Mouse (Mus musculus) thymus, postnatal 4 days (tissue): ENCODE data around the gene Maml1.
A peak's percentile ranks its signal among the peaks of the same experiment; 100 is the strongest.

Experiments used
- DNase-seq: peaks from one replicate; pipeline ENCODE4 v3.0.0; 2021

Maml1 gene

GRCm38 (mm10) chr11:50279005-50279404 is 13.1 kb downstream of the Maml1 start:
- DNase-seq: no peak

- no peak for DNase-seq
Measured at GRCm38 (mm10) chr11:50277706-50278105, 14.4 kb downstream of the Maml1 start.

- DNase-seq: no peak
Measured at GRCm38 (mm10) chr11:50277025-50277424, 15.1 kb downstream of the Maml1 start.

GRCm38 (mm10) chr11:50275568-50276151 is 16.5 kb downstream of the Maml1 start:
- no peak for DNase-seq

- DNase-seq: no peak
Measured at GRCm38 (mm10) chr11:50275077-50275476, 17.0 kb downstream of the Maml1 start.

- no peak for DNase-seq
Measured at GRCm38 (mm10) chr11:50272819-50273218, 19.3 kb downstream of the Maml1 start.

GRCm38 (mm10) chr11:50269885-50270284 is 22.2 kb downstream of the Maml1 start:
- no peak for DNase-seq

- peak; percentile 66 for DNase-seq
Measured at GRCm38 (mm10) chr11:50269163-50269562, 22.9 kb downstream of the Maml1 start.

GRCm38 (mm10) chr11:50266997-50267396 is 25.1 kb downstream of the Maml1 start:
- DNase-seq: no peak

GRCm38 (mm10) chr11:50265931-50266330 is 26.2 kb downstream of the Maml1 start:
- no peak for DNase-seq

GRCm38 (mm10) chr11:50263198-50263597 is 28.9 kb downstream of the Maml1 start:
- DNase-seq: no peak

GRCm38 (mm10) chr11:50262020-50262419 is 30.1 kb downstream of the Maml1 start:
- no peak for DNase-seq

- no peak for DNase-seq
Measured at GRCm38 (mm10) chr11:50258310-50258709, 33.8 kb downstream of the Maml1 start.

- no peak for DNase-seq
Measured at GRCm38 (mm10) chr11:50256615-50257014, 35.5 kb downstream of the Maml1 start.

- DNase-seq: no peak
Measured at GRCm38 (mm10) chr11:50254010-50254580, 38.0 kb downstream of the Maml1 start.

GRCm38 (mm10) chr11:50253393-50253792 is 38.7 kb downstream of the Maml1 start:
- DNase-seq: no peak

GRCm38 (mm10) chr11:50252684-50253265 is 39.3 kb downstream of the Maml1 start:
- no peak for DNase-seq

GRCm38 (mm10) chr11:50252166-50252565 is 39.9 kb downstream of the Maml1 start:
- no peak for DNase-seq

GRCm38 (mm10) chr11:50248473-50249171 is 43.5 kb downstream of the Maml1 start:
- DNase-seq: no peak

- DNase-seq: no peak
Measured at GRCm38 (mm10) chr11:50245269-50245668, 46.8 kb downstream of the Maml1 start.

GRCm38 (mm10) chr11:50243926-50244325 is 48.2 kb downstream of the Maml1 start:
- no peak for DNase-seq

GRCm38 (mm10) chr11:50240235-50240911 is 51.7 kb downstream of the Maml1 start:
- DNase-seq: no peak
